Mouse (Mus musculus): ENCODE measurements around the gene Srsf1. TPM values are rescaled to one million over a fixed set of nuclear protein-coding genes. Genes with fewer than 3 reads are reported as not detected.
A peak's percentile ranks its signal among the peaks of the same experiment; 100 is the strongest.

Gene Srsf1
- polyA plus RNA-seq, 1 experiment from 2014 or later, result 235 TPM

- ATAC-seq (ENCODE audit: low read depth), result peak; percentile 84
- Histone ChIP-seq H3K27me3 (ENCODE audit: control insufficient read depth, insufficient read depth, low read length) (no peaks in the 10 kb centered on the region), H3K4me3 (ENCODE audit: low read depth, low read length) (peak overlapping the region; percentile 98), H3K36me3 (ENCODE audit: control insufficient read depth, insufficient read depth, low read length) (peaks cover 17% of the 10 kb centered on the region), H3K4me1 (ENCODE audit: control insufficient read depth, insufficient read depth, low read length) (peaks cover 28% of the 10 kb centered on the region), H3K4me2 (ENCODE audit: low read depth, low read length) (peak overlapping the region; percentile 94), H3K9me3 (ENCODE audit: control insufficient read depth, low read length) (no peaks in the 10 kb centered on the region), H3K27ac (ENCODE audit: low read depth, low read length) (peak overlapping the region; percentile 98), H3K9ac (replicated peaks; ENCODE audit: low read depth, low read length) (peak overlapping the region; percentile 97)
- 1% methylated on average over 58 of the region's 76 CpGs for WGBS
These were observed 828 bp downstream of the Srsf1 start for GRCm38 (mm10) chr11:88047871-88048531.

GRCm38 (mm10) chr11:88048961-88049670, 1.9 kb downstream of the Srsf1 start:
- Histone ChIP-seq H3K27ac (ENCODE audit: low read depth, low read length) (peak overlapping the region; percentile 98; the same call in 1 of the 2 replicates), H3K9me3 (ENCODE audit: control insufficient read depth, low read length) (no peaks in the 10 kb centered on the region), H3K4me2 (ENCODE audit: low read depth, low read length) (peak overlapping the region; percentile 94), H3K9ac (replicated peaks; ENCODE audit: low read depth, low read length) (peak overlapping the region; percentile 97), H3K4me3 (ENCODE audit: low read depth, low read length) (peak overlapping the region; percentile 98), H3K4me1 (ENCODE audit: control insufficient read depth, insufficient read depth, low read length) (peaks cover 28% of the 10 kb centered on the region), H3K36me3 (ENCODE audit: control insufficient read depth, insufficient read depth, low read length) (peaks cover 19% of the 10 kb centered on the region), H3K27me3 (ENCODE audit: control insufficient read depth, insufficient read depth, low read length) (no peaks in the 10 kb centered on the region)
- WGBS, result 21% methylated on average over 26 of the region's 26 CpGs
- ATAC-seq (ENCODE audit: low read depth), result no peak

GRCm38 (mm10) chr11:88049732-88050131, 2.6 kb downstream of the Srsf1 start:
- Histone ChIP-seq H3K9me3 (ENCODE audit: control insufficient read depth, low read length) (no peaks in the 10 kb centered on the region), H3K9ac (replicated peaks; ENCODE audit: low read depth, low read length) (no peak overlapping the region), H3K27ac (ENCODE audit: low read depth, low read length) (no peak overlapping the region), H3K36me3 (ENCODE audit: control insufficient read depth, insufficient read depth, low read length) (peaks cover 19% of the 10 kb centered on the region), H3K4me3 (ENCODE audit: low read depth, low read length) (peak overlapping the region; percentile 98), H3K4me2 (ENCODE audit: low read depth, low read length) (peak overlapping the region; percentile 94), H3K4me1 (ENCODE audit: control insufficient read depth, insufficient read depth, low read length) (peaks cover 28% of the 10 kb centered on the region), H3K27me3 (ENCODE audit: control insufficient read depth, insufficient read depth, low read length) (no peaks in the 10 kb centered on the region)
- no peak for ATAC-seq (ENCODE audit: low read depth)

GRCm38 (mm10) chr11:88052638-88053037, 5.5 kb downstream of the Srsf1 start:
- WGBS, result 84% methylated on average over 4 of the region's 4 CpGs
- H3K36me3 ChIP-seq (ENCODE audit: control insufficient read depth, insufficient read depth, low read length), result peaks cover 19% of the 10 kb centered on the region

GRCm38 (mm10) chr11:88053821-88054220, 6.6 kb downstream of the Srsf1 start:
- H3K4me2 ChIP-seq (ENCODE audit: low read depth, low read length), result no peak overlapping the region
- H3K4me3 ChIP-seq (ENCODE audit: low read depth, low read length), result no peak overlapping the region
- H3K9me3 ChIP-seq (ENCODE audit: control insufficient read depth, low read length), result no peaks in the 10 kb centered on the region
- no peak overlapping the region for H3K9ac ChIP-seq (replicated peaks; ENCODE audit: low read depth, low read length)
- H3K4me1 ChIP-seq (ENCODE audit: control insufficient read depth, insufficient read depth, low read length), result peaks cover 18% of the 10 kb centered on the region
- H3K27ac ChIP-seq (ENCODE audit: low read depth, low read length), result no peak overlapping the region
- no peaks in the 10 kb centered on the region for H3K27me3 ChIP-seq (ENCODE audit: control insufficient read depth, insufficient read depth, low read length)
- WGBS, result 58% methylated on average over 3 of the region's 3 CpGs
- peaks cover 19% of the 10 kb centered on the region for H3K36me3 ChIP-seq (ENCODE audit: control insufficient read depth, insufficient read depth, low read length)
- no peak for ATAC-seq (ENCODE audit: low read depth)

More at GRCm38 (mm10) chr11:88052638-88053037, 5.5 kb downstream of the Srsf1 start:
- Histone ChIP-seq H3K27ac (ENCODE audit: low read depth, low read length) (no peak overlapping the region), H3K4me1 (ENCODE audit: control insufficient read depth, insufficient read depth, low read length) (peaks cover 19% of the 10 kb centered on the region), H3K9me3 (ENCODE audit: control insufficient read depth, low read length) (no peaks in the 10 kb centered on the region), H3K4me2 (ENCODE audit: low read depth, low read length) (no peak overlapping the region), H3K4me3 (ENCODE audit: low read depth, low read length) (no peak overlapping the region), H3K27me3 (ENCODE audit: control insufficient read depth, insufficient read depth, low read length) (no peaks in the 10 kb centered on the region), H3K9ac (replicated peaks; ENCODE audit: low read depth, low read length) (no peak overlapping the region)
- no peak for ATAC-seq (ENCODE audit: low read depth)

- 79% methylated on average over 1 of the region's 1 CpGs for WGBS
- Histone ChIP-seq H3K27me3 (ENCODE audit: control insufficient read depth, insufficient read depth, low read length) (no peaks in the 10 kb centered on the region), H3K4me3 (ENCODE audit: low read depth, low read length) (no peak overlapping the region), H3K36me3 (ENCODE audit: control insufficient read depth, insufficient read depth, low read length) (peaks cover 19% of the 10 kb centered on the region), H3K4me2 (ENCODE audit: low read depth, low read length) (no peak overlapping the region), H3K9me3 (ENCODE audit: control insufficient read depth, low read length) (no peaks in the 10 kb centered on the region), H3K9ac (replicated peaks; ENCODE audit: low read depth, low read length) (no peak overlapping the region), H3K27ac (ENCODE audit: low read depth, low read length) (no peak overlapping the region), H3K4me1 (ENCODE audit: control insufficient read depth, insufficient read depth, low read length) (peaks cover 10% of the 10 kb centered on the region)
- no peak for ATAC-seq (ENCODE audit: low read depth)
These were observed 7.4 kb downstream of the Srsf1 start for GRCm38 (mm10) chr11:88054589-88054988.

- 87% methylated on average over 2 of the region's 2 CpGs for WGBS
- no peaks in the 10 kb centered on the region for H3K27me3 ChIP-seq (ENCODE audit: control insufficient read depth, insufficient read depth, low read length)
- H3K4me1 ChIP-seq (ENCODE audit: control insufficient read depth, insufficient read depth, low read length), result 0 out of 2 replicates have a peak, but pooled peaks cover 3% of the 10 kb centered on the region
- no peak overlapping the region for H3K9ac ChIP-seq (replicated peaks; ENCODE audit: low read depth, low read length)
- peaks cover 10% of the 10 kb centered on the region; the same call in 1 of the 2 replicates for H3K36me3 ChIP-seq (ENCODE audit: control insufficient read depth, insufficient read depth, low read length)
- H3K9me3 ChIP-seq (ENCODE audit: control insufficient read depth, low read length), result no peaks in the 10 kb centered on the region
- no peak overlapping the region for H3K4me3 ChIP-seq (ENCODE audit: low read depth, low read length)
- H3K4me2 ChIP-seq (ENCODE audit: low read depth, low read length), result no peak overlapping the region
- no peak overlapping the region for H3K27ac ChIP-seq (ENCODE audit: low read depth, low read length)
- ATAC-seq (ENCODE audit: low read depth), result no peak
These were observed 8.6 kb downstream of the Srsf1 start for GRCm38 (mm10) chr11:88055777-88056176.

- Histone ChIP-seq H3K27ac (ENCODE audit: low read depth, low read length) (no peak overlapping the region), H3K36me3 (ENCODE audit: control insufficient read depth, insufficient read depth, low read length) (peaks cover 4% of the 10 kb centered on the region; the same call in 1 of the 2 replicates), H3K9me3 (ENCODE audit: control insufficient read depth, low read length) (no peaks in the 10 kb centered on the region), H3K27me3 (ENCODE audit: control insufficient read depth, insufficient read depth, low read length) (no peaks in the 10 kb centered on the region), H3K4me3 (ENCODE audit: low read depth, low read length) (no peak overlapping the region), H3K9ac (replicated peaks; ENCODE audit: low read depth, low read length) (no peak overlapping the region), H3K4me1 (ENCODE audit: control insufficient read depth, insufficient read depth, low read length) (no peaks in the 10 kb centered on the region), H3K4me2 (ENCODE audit: low read depth, low read length) (no peak overlapping the region)
- 78% methylated on average over 2 of the region's 2 CpGs for WGBS
- no peak for ATAC-seq (ENCODE audit: low read depth)
These were observed 10.6 kb downstream of the Srsf1 start for GRCm38 (mm10) chr11:88057788-88058187.

- H3K4me1 ChIP-seq (ENCODE audit: control insufficient read depth, insufficient read depth, low read length), result no peaks in the 10 kb centered on the region
- H3K27me3 ChIP-seq (ENCODE audit: control insufficient read depth, insufficient read depth, low read length), result no peaks in the 10 kb centered on the region
- ATAC-seq (ENCODE audit: low read depth), result peak; percentile 85; the same call in 1 of the 2 replicates
- H3K27ac ChIP-seq (ENCODE audit: low read depth, low read length), result no peak overlapping the region
- H3K36me3 ChIP-seq (ENCODE audit: control insufficient read depth, insufficient read depth, low read length), result no peaks in the 10 kb centered on the region
- H3K4me2 ChIP-seq (ENCODE audit: low read depth, low read length), result no peak overlapping the region
- H3K9ac ChIP-seq (replicated peaks; ENCODE audit: low read depth, low read length), result no peak overlapping the region
- H3K9me3 ChIP-seq (ENCODE audit: control insufficient read depth, low read length), result no peaks in the 10 kb centered on the region
- H3K4me3 ChIP-seq (ENCODE audit: low read depth, low read length), result no peak overlapping the region
- WGBS, result 54% methylated on average over 2 of the region's 2 CpGs
These were observed 12.0 kb downstream of the Srsf1 start for GRCm38 (mm10) chr11:88059141-88059540.

All from neural tube, embryonic 14.5 days (tissue).